Mouse (Mus musculus) skeletal muscle tissue, adult 2 months (tissue): Measurements from ENCODE around the gene Siah1b.
A peak's percentile ranks its signal among the peaks of the same experiment; 100 is the strongest.

Experiments
- DNase-seq: peaks from one replicate; pipeline ENCODE4 v3.0.0-alpha.2; 2012; ENCODE audit warnings: low read depth, low spot score

Gene Siah1b

DNA sequence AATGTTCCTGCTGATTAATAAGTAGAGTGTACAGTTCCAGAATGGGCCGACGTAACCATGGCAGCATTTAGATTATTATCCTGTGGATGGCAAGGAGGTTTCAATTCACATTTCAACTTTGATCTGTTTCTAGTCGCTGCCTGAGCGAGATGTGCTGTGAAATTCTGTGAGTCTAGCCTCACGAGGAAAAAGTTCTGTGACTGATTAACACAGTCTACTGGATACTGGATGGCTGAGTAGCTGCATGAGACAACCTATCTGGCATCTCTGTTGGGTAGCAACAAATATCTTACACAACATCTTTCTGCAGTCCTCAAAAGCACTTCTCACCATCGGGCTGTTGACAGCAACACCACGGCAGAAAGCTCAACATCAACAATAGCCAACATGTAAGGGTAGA is 43.8 kb downstream of the Siah1b start:
- no peak for DNase-seq

DNA sequence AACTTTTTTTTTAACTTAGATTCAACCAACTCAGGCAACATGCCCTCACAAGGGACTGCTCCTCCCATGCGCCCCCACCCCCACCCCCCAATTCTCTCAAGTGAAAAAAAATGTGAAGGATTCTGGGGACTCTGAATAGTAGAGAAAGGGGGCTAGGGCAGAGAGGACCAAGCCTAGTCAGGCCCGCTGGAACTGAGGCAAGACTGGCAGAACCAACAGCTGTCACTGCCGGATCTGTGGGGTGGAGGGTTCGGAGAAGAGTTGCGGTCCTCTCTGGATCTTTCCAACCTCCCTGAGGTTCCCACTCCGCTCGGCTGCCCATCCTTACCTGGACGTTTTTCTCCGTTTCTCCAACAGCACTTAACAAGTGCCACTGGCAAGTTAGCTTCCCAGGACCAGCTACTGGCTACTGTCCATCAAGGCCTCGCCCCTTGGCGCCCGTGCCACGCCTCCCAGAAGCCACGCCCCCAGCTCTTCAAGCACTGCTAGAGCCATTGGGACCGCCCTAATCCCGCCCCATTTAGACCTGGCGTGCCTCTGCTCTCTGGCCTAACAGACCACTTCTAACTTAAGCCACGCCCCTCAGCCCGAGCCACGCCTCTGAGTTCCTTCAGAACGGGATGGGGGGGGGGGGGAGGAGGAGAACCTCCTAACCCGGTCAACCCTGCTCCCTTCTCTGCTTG is 48.5 kb downstream of the Siah1b start, which contains the start of gene Car5b:
Gene Car5b, minus strand, starts transcription at position 391 of the 683 bp plus-strand sequence.
- DNase-seq: peak; percentile 89
